Mouse (Mus musculus): ENCODE measurements at regions not wholly inside any gene's neighbourhood (a gene's known extent, or its start where the extent isn't known, plus 50 kb on each side); places are given as distances from the start of the nearest gene placed in this dataset.

- TF ChIP-seq GATA1 (IDR thresholded peaks at IDR 0.05; ENCODE audit: low read length) = no peak
Measured at GRCm38 (mm10) chr10:118046831-118047230, 94.8 kb upstream of the Mdm1 start.

DNA sequence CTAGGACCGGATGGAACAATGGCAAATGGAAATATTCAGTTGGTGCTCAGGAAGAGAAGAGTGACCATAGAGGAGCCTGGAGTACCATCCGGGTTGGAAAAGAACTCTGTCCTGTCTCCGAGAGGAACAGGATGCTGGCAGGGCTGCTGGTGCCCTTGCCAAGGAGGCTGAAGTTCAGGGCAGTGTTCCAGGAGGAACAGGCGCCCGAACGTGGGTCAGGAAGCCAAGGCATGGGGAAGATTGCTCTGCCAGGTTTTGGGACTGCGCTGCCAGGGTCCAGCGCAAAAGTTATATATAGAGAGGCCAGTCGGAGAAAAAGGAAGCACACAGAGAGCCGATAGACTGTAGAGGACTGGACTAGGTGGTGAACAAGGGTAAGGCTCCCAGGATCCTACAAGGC lies 92.3 kb upstream of the Mdm1 start:
- no peak for TF ChIP-seq GATA1 (IDR thresholded peaks at IDR 0.05; ENCODE audit: low read length)

GRCm38 (mm10) chr10:118050152-118050641 lies 91.4 kb upstream of the Mdm1 start:
- TF ChIP-seq GATA1 (IDR thresholded peaks at IDR 0.05; ENCODE audit: low read length) = no peak

DNA sequence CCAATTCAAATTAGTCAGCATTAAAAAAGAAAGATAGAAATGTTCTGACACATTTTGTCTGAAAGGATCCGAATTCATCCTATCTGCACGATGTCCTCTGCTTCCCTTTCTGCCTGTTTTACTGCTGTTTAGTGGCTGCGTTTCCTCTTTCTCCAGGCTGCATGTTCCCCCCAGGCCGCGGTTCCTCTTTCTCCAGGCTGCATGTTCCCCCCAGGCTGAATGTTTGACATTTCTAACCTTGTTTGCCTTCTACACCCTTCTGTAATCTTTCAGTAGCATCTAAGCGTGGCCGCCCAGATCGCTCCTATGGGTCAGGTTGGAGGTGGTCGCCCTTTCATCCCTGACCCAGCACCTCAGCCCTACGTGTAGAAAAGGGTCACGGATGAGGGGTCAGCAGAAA lies 89.6 kb upstream of the Mdm1 start:
- TF ChIP-seq GATA1 (IDR thresholded peaks at IDR 0.05; ENCODE audit: low read length) = no peak

DNA sequence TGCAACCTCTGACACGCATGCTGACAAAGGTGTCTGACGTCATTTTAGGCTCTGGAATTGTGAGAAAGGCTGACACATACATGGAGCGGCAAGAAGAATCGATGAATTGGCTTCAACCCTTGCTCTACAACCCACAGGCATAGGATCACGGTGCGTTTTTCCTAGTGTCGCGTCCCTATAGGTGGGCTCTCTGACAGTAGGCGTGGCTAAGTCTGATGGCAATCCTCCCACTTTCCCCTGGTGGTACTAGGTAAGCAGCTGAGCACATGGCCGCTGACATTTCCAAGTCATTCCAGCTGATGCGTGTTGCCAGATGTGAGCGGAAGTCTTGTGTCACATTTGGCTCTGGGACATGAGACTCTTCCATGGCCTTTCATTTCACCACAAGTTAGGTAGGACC lies 89.1 kb upstream of the Mdm1 start:
- no peak for TF ChIP-seq GATA1 (IDR thresholded peaks at IDR 0.05; ENCODE audit: low read length)

DNA sequence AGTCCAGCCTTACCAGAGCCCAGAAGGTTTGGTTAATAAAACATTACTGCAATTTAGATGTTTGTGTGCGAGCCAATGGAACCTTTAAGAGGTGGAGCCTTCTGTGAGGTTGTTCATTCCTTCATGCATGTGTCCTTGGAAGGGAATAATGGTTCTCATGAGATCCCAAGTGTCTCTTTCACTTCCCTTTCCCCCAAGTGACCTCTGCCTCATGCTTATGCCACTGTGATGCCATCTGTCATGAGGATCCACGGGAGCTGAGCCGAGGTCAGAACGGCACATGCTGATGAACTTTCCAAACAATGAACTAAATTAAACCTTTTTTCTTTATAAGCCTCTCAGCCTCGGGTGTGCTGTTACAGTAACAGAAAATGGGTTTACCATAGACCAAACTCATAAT lies 88.6 kb upstream of the Mdm1 start:
- no peak for TF ChIP-seq GATA1 (IDR thresholded peaks at IDR 0.05; ENCODE audit: low read length)

GRCm38 (mm10) chr10:118056789-118057271 lies 84.8 kb upstream of the Mdm1 start:
- TF ChIP-seq GATA1 (IDR thresholded peaks at IDR 0.05; ENCODE audit: low read length) = no peak

GRCm38 (mm10) chr10:118057516-118057915 lies 84.1 kb upstream of the Mdm1 start:
- TF ChIP-seq GATA1 (IDR thresholded peaks at IDR 0.05; ENCODE audit: low read length) = no peak

DNA sequence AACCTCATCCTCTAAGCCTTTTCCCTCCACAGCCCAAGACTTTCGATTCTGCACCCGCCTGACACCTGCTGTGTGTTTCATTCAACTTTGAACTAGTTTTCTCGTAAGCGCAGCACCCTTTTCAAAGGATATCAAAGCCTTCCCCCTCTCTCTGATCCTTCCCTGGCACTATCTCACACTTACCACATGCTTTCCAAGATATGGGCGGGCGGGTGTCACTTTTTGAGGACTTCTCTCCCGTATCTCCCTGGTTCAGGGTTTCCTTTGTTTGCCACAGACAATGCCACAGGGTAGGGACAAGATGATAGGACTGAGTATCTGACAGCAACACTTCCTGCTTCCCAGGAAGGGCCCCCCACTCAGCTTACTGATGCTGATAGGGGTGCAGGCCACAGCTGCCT lies 76.8 kb upstream of the Mdm1 start:
- TF ChIP-seq GATA1 (IDR thresholded peaks at IDR 0.05; ENCODE audit: low read length) = peak; percentile 95

DNA sequence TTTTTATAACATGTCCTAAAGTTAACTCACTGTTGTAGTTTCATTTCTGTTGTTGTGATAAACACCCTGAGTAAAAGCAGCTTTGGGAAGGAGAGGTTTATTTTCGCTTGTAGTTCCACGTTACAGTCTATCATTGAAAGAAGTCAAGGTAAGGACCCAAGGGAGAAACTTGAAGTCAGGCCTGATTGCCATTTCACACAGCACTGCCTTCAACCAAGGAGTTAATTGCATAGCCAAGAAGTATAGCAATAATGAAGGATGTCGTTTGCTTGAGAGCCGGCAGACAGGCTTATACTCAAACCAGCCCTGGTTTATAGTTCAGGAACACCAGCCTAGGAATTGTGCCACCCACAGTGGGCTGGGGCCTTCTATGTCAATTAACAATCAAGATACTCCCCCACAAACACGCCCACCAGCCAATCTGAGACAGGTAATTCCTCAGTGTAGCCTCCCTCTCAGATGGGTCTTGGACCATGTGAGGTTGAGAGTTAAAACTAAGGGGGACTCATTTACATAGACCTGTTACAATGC lies 59.9 kb upstream of the Mdm1 start:
- no peak for TF ChIP-seq GATA1 (IDR thresholded peaks at IDR 0.05; ENCODE audit: low read length)

DNA sequence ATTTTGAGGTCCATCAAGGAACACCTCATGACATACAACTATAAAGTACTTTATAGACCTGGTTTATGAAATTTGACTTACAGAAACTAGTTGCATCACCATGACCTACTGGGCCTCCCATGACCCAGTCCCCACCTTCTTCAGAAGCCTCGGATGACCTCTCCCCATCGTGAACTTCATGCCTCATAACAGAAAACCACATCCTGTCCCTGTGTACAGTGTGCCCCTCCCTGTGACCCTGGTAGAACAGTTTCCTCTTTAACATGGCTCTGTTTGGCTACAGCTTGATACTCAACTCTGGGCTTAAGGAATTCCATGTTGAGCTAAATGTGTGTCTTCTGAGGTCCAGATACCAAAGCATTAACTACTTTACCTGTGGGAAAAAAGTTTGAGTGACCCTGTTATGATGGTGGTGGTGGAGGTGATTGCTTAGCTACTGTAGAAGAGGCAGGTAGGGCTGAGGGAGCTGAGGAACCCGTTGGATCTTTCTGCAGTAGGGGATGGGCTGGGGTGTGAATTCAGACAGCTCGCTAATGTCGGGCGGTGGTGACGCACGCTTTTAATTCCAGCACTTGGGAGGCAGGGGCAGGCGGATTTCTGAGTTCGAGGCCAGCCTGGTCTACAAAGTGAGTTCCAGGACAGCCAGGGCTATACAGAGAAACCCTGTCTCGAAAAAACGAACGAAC lies 58.4 kb upstream of the Mdm1 start:
- TF ChIP-seq GATA1 (IDR thresholded peaks at IDR 0.05; ENCODE audit: low read length) = no peak

- TF ChIP-seq GATA1 (IDR thresholded peaks at IDR 0.05; ENCODE audit: low read length) = no peak
Measured at GRCm38 (mm10) chr10:118083721-118084075, 57.9 kb upstream of the Mdm1 start.

DNA sequence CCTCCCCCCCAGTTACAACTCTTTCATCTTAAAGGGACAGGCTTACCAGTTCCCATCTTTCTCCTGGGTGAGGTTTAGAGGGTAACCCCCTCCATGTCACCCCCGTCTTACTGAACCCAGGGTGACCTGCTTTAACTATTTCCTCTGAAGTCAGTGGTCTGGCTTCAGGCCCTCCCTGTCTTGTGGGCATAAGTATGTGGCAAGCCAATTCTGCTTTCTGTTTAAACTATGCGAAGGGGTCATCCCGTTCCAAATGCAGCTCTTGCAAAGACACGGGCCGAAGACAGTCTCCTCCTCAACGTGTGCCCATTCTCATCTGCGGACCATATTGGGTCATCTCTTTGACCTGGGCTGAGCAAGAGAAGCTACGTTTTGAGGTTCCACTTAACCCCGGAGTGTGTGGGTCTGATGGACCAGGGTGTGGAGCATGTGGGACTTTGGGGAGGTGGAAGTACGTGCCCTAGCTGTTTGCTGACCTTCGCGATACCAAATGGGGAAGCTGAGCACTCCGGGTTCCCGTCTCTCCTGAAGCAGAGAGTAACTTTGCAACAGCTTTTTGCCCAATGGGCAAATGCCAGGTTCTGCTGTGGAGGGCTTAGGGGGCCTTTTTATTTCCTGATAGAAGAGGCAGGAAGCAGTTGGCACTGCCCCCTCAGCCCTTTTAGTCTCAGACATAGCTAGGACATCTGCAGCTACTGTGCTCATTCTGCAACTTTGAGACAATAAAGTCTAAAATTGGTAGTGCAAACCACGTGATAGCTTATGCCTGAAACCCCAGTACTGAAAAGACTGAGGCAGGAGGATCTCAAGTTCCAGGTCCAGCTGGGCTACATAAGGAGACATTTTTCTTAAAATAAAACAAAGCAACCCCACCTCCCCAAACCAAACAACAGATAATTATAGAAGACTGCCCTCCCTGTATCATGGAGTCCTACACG lies 56.3 kb upstream of the Mdm1 start:
- TF ChIP-seq GATA1 (IDR thresholded peaks at IDR 0.05; ENCODE audit: low read length) = no peak

DNA sequence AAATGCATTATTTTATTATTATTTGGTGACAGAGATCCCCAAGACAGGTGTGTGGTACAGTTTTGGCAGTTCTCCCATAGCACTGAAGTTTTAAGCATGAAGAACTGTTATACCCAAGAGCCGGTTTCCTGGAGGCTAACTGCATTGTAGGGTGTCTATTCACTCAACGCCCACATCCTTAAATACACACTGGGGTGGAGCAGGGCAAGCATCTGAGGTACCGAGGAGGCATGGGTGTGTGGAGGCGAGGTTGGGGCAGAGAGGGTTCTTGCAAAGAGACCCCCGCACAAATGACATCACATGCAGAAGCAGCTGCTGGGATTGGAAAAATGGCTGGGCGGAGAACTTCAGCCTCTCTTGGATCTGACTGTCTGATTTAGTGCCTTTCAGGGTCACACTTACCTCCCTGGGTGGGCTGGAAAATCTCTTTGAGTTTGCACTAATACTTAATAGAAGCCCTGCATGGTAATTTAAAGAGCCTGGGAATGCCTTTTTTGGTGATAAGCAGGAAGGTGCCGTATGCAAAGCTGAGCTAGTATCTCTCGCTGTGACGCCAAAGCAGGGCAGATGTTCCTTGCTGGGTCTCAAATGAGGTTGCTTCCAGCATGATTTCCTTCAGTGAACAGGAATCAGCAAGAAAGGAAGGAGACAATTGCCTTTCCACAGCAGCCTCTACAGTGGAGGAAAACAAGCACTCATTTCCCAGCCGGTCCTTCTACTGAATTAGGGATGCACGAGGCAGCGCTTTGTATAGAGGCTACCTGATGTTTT lies 53.9 kb upstream of the Mdm1 start:
- TF ChIP-seq GATA1 (IDR thresholded peaks at IDR 0.05; ENCODE audit: low read length) = no peak

DNA sequence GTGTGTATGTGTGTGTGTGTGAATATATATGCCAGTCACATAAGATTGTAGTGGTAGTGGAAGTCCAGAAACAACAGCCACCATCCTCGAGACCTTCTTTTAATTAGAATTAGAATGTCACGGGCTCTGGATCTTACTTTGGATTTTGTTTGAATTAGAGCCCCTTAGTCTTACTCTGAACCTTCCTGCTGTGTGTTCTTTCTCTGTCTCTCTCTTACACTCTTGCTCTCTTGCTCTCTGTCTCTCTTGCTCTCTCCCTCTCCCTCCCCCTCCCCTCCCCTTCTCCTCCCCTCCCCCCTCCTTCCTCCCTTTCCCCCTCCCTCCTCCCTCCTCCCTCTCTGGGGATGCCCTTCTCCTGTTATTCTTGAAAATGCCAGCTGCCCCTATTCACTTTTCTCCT lies 53.1 kb upstream of the Mdm1 start:
- no peak for TF ChIP-seq GATA1 (IDR thresholded peaks at IDR 0.05; ENCODE audit: low read length)

GRCm38 (mm10) chr10:118089879-118090278 lies 51.7 kb upstream of the Mdm1 start:
- TF ChIP-seq GATA1 (IDR thresholded peaks at IDR 0.05; ENCODE audit: low read length) = no peak

Data from G1E-ER4 (cell line).